Mouse (Mus musculus): ENCODE data around the gene Zfp341. TPM values are rescaled to one million over a fixed set of nuclear protein-coding genes. Genes with fewer than 3 reads are reported as not detected.
A peak's percentile ranks its signal among the peaks of the same experiment; 100 is the strongest.

Zfp341 gene
- total RNA-seq, 2 experiments from 2014 or later, result 9.4 to 10.6 TPM

GRCm38 (mm10) chr2:154670741-154671140 lies 57.6 kb downstream of the Zfp341 start:
- DNase-seq (ENCODE audit: low spot score in 2 of 2), result no peak

DNA sequence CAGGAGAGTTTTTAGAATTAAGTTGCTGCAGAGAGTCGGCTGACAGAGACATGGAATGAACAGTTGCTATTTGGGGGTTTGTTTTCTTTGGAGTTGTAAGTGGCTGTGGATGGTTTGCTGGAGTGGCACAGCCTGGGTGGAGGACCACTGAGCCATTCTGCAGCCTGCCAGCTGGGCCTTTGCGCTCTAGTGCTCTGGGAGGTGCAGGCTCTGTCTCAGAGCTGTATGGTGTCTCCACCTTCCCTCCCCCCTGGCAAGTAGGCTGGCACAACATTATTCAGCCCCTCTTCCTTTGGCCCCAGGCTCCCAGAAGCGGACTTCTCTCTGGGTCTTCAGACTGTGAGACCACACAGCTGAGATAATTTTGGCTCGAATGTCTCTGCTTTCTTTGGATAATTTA lies 60.9 kb downstream of the Zfp341 start:
- no peak for DNase-seq (ENCODE audit: low spot score in 2 of 2)

GRCm38 (mm10) chr2:154676653-154677609 lies 63.8 kb downstream of the Zfp341 start:
- peak in 1 of 2 experiments; percentile 70 for DNase-seq (ENCODE audit: low spot score in 2 of 2)

GRCm38 (mm10) chr2:154677651-154678139 lies 64.6 kb downstream of the Zfp341 start:
- peak; percentile 67 to 80 for DNase-seq (ENCODE audit: low spot score in 2 of 2)

DNA sequence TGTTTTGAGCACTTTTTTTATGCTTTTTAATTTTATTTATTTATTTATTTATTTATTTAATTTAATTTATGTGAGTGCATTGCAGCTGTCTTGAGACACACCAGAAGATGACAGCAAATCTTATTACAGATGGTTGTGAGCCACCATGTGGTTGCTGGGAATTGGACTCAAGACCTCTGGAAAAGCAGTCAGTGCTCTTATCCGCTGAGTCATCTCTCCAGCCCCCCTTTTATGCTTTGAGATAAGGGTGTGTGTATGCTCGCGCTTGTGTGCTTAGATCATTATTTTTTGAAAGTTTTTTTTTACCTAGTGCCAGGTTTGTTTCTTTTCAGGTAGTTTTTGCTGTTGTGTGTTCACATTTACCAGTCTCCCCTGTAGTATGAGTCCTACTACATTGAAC lies 65.9 kb downstream of the Zfp341 start:
- DNase-seq (ENCODE audit: low spot score in 2 of 2), result no peak

DNA sequence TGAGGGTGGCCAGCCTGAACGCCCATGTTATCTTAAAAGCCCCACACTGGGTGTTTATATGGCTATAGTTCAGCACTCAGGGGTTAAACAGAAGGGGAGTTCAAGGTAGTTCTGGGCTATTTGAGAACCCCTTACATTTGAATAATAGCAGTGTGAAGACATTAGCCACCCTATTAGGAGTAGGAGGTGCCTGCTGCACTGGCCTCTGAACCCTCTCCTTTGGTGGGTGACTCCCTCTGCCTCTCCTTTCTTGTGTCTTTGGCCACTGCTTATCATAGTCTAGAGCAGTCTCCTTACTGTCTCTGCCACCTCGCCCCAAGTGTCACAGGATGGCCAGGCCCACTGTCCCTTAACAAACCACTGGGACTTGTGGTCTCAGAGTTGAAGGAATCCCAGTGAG lies 67.2 kb downstream of the Zfp341 start:
- no peak for DNase-seq (ENCODE audit: low spot score in 2 of 2)

DNA sequence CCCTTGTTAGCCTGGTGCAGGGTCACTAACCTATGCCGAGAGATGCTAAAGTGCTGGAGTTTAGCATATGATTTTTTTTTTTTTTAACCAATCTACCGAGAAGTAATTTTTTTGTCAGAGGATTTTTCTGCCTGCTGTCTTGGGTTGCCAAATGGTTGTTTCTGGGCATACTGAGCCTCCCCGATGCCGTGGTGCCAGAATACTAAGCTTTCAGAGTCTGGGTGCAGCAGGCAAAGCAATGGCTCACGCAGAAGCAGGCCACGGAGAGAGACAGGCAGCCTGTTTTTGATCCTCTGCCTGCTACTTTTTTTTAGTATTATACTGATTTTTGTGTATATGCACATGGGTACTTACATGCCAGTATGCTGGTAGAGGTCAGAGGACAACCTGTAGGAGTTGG lies 67.8 kb downstream of the Zfp341 start:
- peak in 1 of 2 experiments; percentile 58 for DNase-seq (ENCODE audit: low spot score in 2 of 2)

DNA sequence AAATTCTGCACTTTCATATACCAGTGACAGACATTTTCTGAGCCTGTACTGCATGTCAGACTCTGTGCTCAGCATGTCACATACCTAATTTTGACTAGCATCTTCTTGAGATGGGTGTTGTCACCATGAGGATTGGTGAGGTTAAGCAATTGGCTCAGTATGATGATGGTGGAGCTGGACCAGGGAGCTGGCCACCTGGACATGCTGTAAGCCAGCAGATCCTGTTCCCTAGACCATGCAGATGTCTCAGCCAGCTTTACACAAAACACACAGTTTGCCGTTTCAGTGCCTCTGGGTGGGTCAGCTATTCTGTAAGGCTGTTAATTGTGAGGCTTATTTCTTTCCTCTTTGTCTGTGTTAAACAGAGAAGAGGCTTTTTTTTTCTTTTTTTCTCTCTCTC lies 69.6 kb downstream of the Zfp341 start:
- DNase-seq (ENCODE audit: low spot score in 2 of 2), result no peak

GRCm38 (mm10) chr2:154684901-154685470 lies 71.9 kb downstream of the Zfp341 start:
- no peak for DNase-seq (ENCODE audit: low spot score in 2 of 2)

DNA sequence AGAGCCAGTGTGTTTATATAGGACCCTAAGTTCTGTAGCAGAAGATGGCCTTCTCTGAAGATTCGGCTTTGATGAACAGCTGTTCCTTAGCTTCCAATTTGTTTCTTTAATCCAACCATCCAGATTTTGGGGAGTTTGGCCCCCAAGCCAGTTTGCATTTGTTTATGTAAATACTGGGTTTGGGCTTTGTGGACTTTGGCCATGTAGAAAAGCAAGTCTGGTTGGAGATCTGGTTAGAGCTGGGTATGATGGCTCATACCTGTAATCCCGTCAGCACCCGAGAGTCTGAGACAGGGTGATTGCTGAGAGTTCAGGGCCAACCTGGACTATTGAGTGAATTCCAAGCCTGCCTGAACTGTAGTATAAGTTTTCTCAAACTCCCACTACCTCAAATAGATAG lies 72.7 kb downstream of the Zfp341 start:
- DNase-seq (ENCODE audit: low spot score in 2 of 2), result no peak

DNA sequence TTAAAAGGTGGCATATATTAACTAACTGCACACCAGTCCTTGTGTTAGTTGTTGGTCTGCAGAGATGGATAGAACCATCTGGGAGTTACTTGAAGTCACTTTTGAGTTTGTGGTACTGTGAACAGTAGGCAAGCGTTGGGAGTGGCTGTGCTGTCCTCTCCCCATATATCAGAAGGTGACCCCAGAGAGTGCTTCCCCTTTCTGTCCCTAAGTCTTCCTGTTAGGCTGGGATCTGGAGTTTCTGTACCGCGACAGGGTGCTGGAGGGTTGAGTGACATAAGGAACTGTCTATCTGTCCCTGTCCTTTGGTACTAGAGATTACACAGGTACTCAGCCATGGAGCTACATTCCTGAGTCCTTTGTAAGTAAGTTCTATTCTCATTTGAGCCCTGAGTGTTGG lies 73.7 kb downstream of the Zfp341 start:
- no peak for DNase-seq (ENCODE audit: low spot score in 2 of 2)

DNA sequence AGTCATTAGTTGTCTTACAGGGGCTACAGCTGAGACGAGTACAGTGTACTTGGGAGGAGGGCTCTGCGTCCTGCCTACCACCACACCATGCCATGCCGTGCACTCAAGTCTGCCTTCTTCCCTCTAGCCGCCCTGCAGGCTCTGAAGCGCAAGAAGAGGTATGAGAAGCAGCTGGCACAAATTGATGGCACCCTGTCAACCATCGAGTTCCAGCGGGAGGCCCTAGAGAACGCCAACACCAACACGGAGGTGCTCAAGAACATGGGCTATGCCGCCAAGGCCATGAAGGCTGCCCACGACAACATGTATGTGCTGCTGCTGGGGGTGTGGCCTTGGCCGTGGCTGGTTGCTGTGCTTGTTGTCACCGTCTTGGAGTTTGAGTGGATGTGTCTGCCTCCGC lies 76.3 kb downstream of the Zfp341 start:
- DNase-seq (ENCODE audit: low spot score in 2 of 2), result no peak

DNA sequence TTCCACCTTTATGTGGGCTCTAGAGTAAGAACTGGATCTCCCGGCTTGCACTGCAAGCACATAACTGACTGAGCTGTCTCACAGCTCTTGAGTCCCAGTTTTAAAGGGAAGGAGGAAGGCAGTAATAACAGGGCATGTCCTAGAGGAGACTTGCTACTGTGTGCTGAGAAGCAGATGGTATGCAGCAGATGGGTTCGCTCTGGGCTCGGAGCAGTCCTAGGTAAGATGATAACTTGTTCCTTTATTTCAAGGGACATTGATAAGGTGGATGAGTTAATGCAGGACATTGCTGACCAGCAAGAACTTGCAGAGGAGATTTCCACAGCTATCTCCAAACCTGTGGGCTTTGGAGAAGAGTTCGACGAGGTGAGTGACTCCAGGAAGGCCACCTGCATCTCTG lies 77.9 kb downstream of the Zfp341 start:
- no peak for DNase-seq (ENCODE audit: low spot score in 2 of 2)

DNA sequence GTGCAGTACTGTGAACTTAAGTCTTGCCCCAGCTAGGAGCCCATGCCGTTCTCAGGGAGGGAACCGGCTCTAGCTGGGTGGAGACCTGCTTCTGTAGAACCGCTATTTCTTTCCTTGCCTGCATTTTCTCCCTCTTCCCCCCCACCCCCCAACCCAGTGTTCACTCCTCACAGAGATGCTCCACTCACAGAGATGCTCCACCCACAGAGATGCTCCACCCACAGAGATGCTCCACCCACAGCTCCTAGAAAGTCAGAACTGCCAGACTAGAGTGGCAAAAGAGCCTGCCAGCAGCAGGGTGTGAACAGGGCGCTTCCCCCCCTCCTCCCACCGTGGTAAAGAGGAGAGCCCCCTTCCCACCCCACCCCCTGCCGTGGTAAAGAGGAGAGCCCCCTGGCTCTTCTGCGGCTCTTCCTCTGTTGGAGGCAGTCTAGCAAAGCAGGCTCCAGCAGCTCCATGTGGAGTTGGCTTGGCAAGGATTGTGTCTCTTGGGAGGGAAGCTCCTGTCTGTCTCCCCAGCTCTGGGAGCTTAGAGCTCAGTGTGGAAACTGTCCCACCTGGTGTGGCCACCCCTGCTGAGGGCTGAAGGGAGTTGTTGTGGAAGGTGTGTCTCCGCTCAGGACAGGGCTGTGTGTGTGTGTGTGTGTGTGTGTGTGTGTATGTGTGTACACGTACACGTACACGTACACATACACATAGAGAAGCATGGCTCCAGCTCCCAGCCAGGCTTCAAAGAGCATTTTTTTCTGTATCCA lies 80.3 kb downstream of the Zfp341 start:
- DNase-seq (ENCODE audit: low spot score in 2 of 2), result no peak

DNA sequence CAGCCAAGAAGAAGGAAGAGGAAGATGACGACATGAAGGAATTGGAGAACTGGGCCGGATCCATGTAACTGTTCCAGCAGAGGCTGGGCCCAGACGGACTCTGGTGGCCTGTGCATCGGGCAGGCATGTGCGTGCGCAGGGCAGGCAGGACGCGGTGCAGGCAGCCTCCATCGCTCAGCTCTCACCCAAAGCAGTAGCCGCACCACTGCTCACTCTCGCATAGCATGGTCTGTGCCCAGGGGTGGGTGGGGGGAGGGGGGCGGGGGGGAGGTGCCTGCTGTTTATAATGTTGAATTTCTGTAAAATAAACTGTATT lies 80.8 kb downstream of the Zfp341 start:
- no peak for DNase-seq (ENCODE audit: low spot score in 2 of 2)

GRCm38 (mm10) chr2:154695690-154696089 lies 82.6 kb downstream of the Zfp341 start:
- DNase-seq (ENCODE audit: low spot score in 2 of 2), result no peak

Other genes starting within 250 kb of the Zfp341 start
- 10 to 100 TPM; 14.8 to 14.9 TPM for gene Cdk5rap1, start 240.3 kb upstream of the Zfp341 start, total RNA-seq (2021)
- gene Snta1, start 205.2 kb upstream of the Zfp341 start, total RNA-seq (2021), result 10 to 100 TPM; 45.3 to 47.7 TPM
- gene Cbfa2t2, start 176.8 kb upstream of the Zfp341 start, total RNA-seq (2021), result 10 to 100 TPM; 47.9 to 48.9 TPM
- gene 1700003F12Rik, start 66.2 kb upstream of the Zfp341 start, total RNA-seq (2021), result under 1 TPM in 1 of 2 experiments, not detected in 1; 0.47 TPM
- gene Actl10, start 61.5 kb upstream of the Zfp341 start, total RNA-seq (2021), result not detected
- 10 to 100 TPM; 20.9 to 26.5 TPM for gene Necab3, start 54.4 kb upstream of the Zfp341 start, total RNA-seq (2021)
- gene E2f1, start 43.4 kb upstream of the Zfp341 start, total RNA-seq (2021), result 1 to 10 TPM; 4.4 to 4.7 TPM
- 10 to 100 TPM in 1 of 2 experiments, 1 to 10 TPM in 1; 10.0 to 10.8 TPM for gene Pxmp4, start 9.6 kb upstream of the Zfp341 start, total RNA-seq (2021)
- not detected for gene 4930519P11Rik, start 140 bp downstream of the Zfp341 start, total RNA-seq (2021)
- 100 to 1,000 TPM; 222 to 223 TPM for gene Chmp4b, start 38.4 kb downstream of the Zfp341 start, total RNA-seq (2021)
- gene Gm14214, start 156.7 kb downstream of the Zfp341 start, total RNA-seq (2021), result not detected
- 10 to 100 TPM; 67.1 to 73.5 TPM for gene Raly, start 177.8 kb downstream of the Zfp341 start, total RNA-seq (2021)
- gene a, start 178.1 kb downstream of the Zfp341 start, total RNA-seq (2021), result not detected

All from layer of hippocampus, adult 18-20 months (tissue).